Mouse (Mus musculus): Measurements from ENCODE around the gene Zfp114. TPM values are rescaled to one million over a fixed set of nuclear protein-coding genes. Genes with fewer than 3 reads are reported as not detected.

Zfp114 gene
- polyA plus RNA-seq, 1 experiment from 2014 or later, result 4.2 TPM

Other genes starting within 250 kb of the Zfp114 start
- gene Vmn1r179, start 248.1 kb upstream of the Zfp114 start, polyA plus RNA-seq (2015; fragmentation: Nextera tagmentation; extraction: Ambion mirVana), result not detected in 2 replicates
- gene Vmn1r180, start 224.4 kb upstream of the Zfp114 start, polyA plus RNA-seq (2015; fragmentation: Nextera tagmentation; extraction: Ambion mirVana), result not detected in 2 replicates
- not detected in 2 replicates for gene Vmn1r181, start 200.4 kb upstream of the Zfp114 start, polyA plus RNA-seq (2015; fragmentation: Nextera tagmentation; extraction: Ambion mirVana)
- gene V1rd19, start 173.4 kb upstream of the Zfp114 start, polyA plus RNA-seq (2015; fragmentation: Nextera tagmentation; extraction: Ambion mirVana), result not detected in 2 replicates
- not detected in 2 replicates for gene Vmn1r183, start 121.8 kb upstream of the Zfp114 start, polyA plus RNA-seq (2015; fragmentation: Nextera tagmentation; extraction: Ambion mirVana)
- gene Zfp180, start 93.1 kb upstream of the Zfp114 start, polyA plus RNA-seq (2015; fragmentation: Nextera tagmentation; extraction: Ambion mirVana), result 32.1 and 37.8 TPM in 2 replicates
- gene Zfp112, start 62.7 kb upstream of the Zfp114 start, polyA plus RNA-seq (2015; fragmentation: Nextera tagmentation; extraction: Ambion mirVana), result 9.6 and 10.3 TPM in 2 replicates
- 23.6 and 25.0 TPM in 2 replicates for gene Zfp235, start 40.9 kb upstream of the Zfp114 start, polyA plus RNA-seq (2015; fragmentation: Nextera tagmentation; extraction: Ambion mirVana)
- gene Zfp111, start 36.4 kb downstream of the Zfp114 start, polyA plus RNA-seq (2015; fragmentation: Nextera tagmentation; extraction: Ambion mirVana), result 4.2 and 4.5 TPM in 2 replicates
- 4.2 and 4.9 TPM in 2 replicates for gene Zfp109, start 62.5 kb downstream of the Zfp114 start, polyA plus RNA-seq (2015; fragmentation: Nextera tagmentation; extraction: Ambion mirVana)
- gene Zfp108, start 79.7 kb downstream of the Zfp114 start, polyA plus RNA-seq (2015; fragmentation: Nextera tagmentation; extraction: Ambion mirVana), result 5.7 and 6.1 TPM in 2 replicates
- 6.4 and 8.2 TPM in 2 replicates for gene Zfp93, start 95.4 kb downstream of the Zfp114 start, polyA plus RNA-seq (2015; fragmentation: Nextera tagmentation; extraction: Ambion mirVana)
- gene Zfp61, start 126.2 kb downstream of the Zfp114 start, polyA plus RNA-seq (2015; fragmentation: Nextera tagmentation; extraction: Ambion mirVana), result 41.4 and 42.1 TPM in 2 replicates
- 19.2 and 19.8 TPM in 2 replicates for gene Zfp94, start 141.6 kb downstream of the Zfp114 start, polyA plus RNA-seq (2015; fragmentation: Nextera tagmentation; extraction: Ambion mirVana)
- 0.25 and 0.44 TPM in 2 replicates for gene Tescl, start 158.9 kb downstream of the Zfp114 start, polyA plus RNA-seq (2015; fragmentation: Nextera tagmentation; extraction: Ambion mirVana)
- gene Lypd5, start 174.1 kb downstream of the Zfp114 start, polyA plus RNA-seq (2015; fragmentation: Nextera tagmentation; extraction: Ambion mirVana), result not detected in 2 replicates
- 2.5 and 3.2 TPM in 2 replicates for gene Kcnn4, start 195.2 kb downstream of the Zfp114 start, polyA plus RNA-seq (2015; fragmentation: Nextera tagmentation; extraction: Ambion mirVana)
- gene Smg9, start 224.6 kb downstream of the Zfp114 start, polyA plus RNA-seq (2015; fragmentation: Nextera tagmentation; extraction: Ambion mirVana), result 38.2 and 38.9 TPM in 2 replicates